Mouse (Mus musculus) adrenal gland, adult (tissue): ENCODE data around the gene Pip4k2b.

Experiments used
- DNase-seq, 2 experiments: peaks; one replicate each; pipeline ENCODE4 v3.0.0; 2022 to 2023; ENCODE audit warnings: low spot score in 1 of 2; ENCODE audit not compliant: inconsistent age in 2 of 2

Gene Pip4k2b

DNA sequence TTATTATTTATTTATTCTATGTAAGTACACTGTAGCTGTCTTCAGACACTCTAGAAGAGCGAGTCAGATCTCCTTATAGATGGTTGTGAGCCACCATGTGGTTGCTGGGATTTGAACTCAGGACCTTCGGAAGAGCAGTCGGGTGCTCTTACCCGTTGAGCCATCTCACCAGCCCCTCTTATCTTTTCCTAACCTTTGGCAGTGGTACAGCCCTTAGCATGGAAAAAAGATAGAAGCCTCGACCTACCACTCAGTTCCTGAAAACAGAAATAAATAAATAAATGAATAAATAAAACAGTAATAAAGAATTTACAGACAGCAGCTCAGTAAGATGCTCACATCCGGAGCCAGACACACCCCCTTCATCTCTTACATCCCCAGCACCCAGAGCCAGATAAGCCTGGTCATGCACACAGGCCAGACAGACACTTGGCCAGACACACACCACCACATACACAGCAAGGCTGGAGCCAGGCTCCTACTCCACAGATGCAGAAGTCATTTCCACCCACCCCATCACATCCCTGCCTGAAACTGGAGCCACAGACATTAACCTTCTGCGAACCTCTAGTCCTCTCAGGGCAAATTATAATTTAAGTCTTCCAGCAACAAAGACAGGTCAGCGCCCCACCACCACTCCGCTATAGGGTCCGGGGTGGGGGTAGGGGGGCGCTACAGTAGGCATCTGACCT, 47.2 kb downstream of the Pip4k2b start:
- no peak for DNase-seq

DNA sequence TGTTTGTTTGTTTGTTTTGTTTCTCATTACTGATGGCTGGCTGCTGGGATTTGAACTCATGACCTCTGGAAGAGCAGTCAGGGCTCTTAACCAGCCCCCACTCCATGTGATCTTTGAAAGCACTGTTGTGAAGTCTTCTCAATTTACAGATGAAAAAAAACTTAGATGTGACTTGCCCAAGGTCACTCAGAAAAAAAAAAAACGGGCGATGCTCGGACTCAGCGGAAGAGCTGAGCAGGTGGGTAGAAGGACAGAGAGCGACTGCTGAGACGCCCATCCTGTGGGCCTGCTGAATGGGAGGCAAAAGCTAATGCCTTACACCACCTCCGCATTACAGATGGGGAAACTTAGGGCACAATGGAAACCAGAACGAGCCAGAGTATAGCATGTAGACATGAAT, 47.8 kb downstream of the Pip4k2b start:
- DNase-seq = no peak

- DNase-seq = no peak
Measured at GRCm38 (mm10) chr11:97695712-97696401, 48.6 kb downstream of the Pip4k2b start.

DNA sequence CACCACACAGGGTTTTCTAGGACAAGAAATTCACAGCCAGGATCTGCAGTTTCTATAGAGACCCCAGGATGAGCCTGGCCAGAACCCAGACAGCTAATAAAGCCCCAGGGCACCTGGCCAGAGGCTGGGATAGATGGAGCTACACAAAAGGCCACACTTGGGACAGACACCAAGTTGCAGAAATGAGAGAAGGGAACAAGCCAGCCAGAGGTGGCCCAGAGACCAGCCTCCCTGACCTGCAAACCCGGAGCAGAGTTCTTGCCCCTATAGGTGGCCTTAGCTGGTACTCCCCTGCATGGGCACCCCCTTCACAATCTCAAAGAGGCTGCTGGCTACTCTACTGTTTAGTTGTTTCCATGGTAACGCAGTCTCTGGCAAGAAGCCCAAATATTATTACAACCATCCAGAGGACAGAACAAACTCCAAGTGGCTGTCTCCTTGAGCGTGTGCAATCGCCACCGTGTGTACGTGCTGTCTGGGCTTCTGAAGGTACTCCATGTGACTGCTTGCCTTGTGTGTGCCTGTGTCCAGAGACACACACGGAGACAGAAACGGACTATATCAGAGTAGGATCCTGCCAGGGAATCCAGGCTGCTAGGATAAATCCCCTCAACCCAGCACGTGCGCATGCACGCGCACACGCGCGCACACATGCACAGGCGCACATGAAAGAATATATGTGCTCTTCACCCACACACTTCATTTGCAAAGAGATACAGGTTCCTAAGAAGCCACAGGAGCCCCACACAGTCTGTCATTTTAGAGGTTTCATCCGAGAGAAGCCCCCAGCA, 49.4 kb downstream of the Pip4k2b start:
- DNase-seq = peak in 1 of 2 experiments; percentile 85

GRCm38 (mm10) chr11:97694435-97694834, 50.1 kb downstream of the Pip4k2b start:
- DNase-seq = no peak

GRCm38 (mm10) chr11:97689861-97690260, 54.6 kb downstream of the Pip4k2b start:
- DNase-seq = peak in 1 of 2 experiments; percentile 84

GRCm38 (mm10) chr11:97687061-97687460, 57.4 kb downstream of the Pip4k2b start:
- DNase-seq = peak; percentile 59 to 83

GRCm38 (mm10) chr11:97686322-97686908, 58.1 kb downstream of the Pip4k2b start:
- DNase-seq = peak; percentile 33 to 77

DNA sequence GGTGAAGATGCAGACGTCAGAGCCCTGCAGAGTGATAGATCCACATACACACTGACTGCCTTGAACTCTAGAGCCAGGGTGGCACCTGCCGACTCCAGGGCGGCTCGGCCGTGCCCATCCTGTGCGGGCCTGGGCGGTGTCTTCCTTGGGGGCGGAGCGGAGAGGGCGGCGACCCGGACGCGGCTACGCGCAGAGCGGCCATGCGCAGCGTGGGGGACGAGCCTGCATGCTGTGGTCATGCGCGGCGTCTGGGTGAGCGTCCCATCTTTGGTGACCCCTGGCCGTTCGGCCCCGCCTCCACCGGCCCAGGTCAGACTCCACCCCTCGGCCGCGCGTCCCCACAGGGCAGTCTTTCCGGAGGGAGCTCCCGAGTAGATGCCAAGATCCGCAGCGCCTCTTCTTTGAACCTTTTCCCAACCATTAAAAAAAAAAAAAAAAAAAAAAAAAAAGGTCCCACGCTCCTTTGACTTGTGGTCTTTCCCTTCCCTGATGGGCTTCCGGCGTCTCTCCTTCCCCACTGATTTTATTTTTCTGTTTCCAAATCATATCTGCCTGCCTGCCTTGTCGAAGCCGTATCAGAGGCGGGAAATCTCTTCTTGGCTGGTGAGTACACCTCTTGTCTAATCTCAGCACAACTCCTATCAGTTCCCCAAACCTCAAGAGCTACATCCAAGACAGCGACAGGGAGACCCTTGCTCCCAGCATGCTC, 58.7 kb downstream of the Pip4k2b start, which contains the start of gene Cisd3:
Gene Cisd3 (plus strand): TSS at position 214 of the 709 bp plus-strand sequence.
- peak; percentile 99 for DNase-seq

DNA sequence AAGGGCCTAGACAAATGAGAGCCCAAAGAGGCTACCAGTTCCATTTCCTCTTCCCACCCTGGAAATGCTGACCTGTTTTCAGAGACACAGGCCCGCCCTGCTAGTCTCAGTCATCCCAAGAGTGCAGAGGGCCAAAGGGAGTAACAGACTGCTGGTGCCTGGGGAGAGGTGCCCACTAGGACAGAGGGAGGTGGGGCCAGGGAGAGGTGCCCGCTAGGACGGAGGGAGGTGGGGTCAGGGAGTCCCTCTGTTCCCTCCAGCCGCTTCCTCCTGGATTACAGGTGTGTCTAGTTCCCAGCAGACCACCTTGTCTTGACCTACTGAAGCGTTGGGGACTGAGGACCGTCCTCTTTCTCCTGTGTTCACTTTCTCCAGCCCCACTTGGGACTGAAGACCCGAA, 59.7 kb downstream of the Pip4k2b start:
- DNase-seq = peak in 1 of 2 experiments; percentile 69

GRCm38 (mm10) chr11:97684063-97684680, 60.3 kb downstream of the Pip4k2b start:
- DNase-seq = no peak

DNA sequence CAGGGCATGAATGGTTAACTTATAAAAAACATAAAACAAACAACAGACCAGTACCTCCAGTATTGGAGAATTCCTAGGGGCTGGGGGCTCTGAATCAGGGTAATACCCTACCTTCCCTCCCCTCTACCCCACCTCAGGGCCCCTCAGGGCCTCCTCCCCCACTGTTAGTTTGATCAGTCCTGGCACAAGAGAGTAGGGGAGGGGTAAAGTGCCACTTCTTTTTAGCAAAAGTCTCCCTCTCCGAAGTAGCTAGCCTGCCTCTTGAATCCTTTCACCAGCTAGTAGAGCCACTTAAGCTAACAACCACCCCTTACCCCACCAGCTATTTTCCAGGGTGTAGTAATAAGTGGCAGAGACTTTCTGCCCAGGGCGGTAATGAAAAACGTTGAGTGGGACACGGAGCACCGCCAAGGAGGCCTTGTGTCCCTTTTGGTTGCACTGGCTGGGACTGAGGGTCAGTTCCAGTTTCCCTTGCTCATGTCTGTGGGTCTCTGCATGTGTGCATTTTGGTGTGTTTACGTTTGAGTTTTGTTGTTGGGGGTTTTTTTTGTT, 61.9 kb downstream of the Pip4k2b start:
- DNase-seq = no peak

GRCm38 (mm10) chr11:97680430-97680829, 64.1 kb downstream of the Pip4k2b start:
- DNase-seq = no peak

- no peak for DNase-seq
Measured at GRCm38 (mm10) chr11:97678301-97678700, 66.2 kb downstream of the Pip4k2b start.

- DNase-seq = no peak
Measured at GRCm38 (mm10) chr11:97677842-97678241, 66.7 kb downstream of the Pip4k2b start.

DNA sequence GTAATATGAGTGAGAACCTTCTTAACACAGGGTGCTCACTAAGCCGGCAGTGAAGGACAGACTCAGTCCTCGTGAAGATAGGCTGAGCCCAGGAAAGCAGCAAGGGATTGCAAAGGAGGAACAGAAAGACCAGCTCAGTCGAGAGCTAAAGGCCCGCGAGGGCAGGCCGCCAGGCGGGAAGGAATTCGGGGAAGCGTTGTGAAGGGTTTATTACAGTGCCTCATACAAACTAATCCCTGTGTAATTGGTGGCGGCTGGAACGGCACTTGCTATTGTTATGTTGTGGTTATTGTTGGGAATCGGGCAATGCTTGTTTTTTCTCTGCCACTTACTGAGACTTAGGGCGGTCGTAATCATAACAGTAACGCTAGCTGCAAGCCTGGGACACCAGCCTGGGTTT, 67.1 kb downstream of the Pip4k2b start:
- DNase-seq = no peak

DNA sequence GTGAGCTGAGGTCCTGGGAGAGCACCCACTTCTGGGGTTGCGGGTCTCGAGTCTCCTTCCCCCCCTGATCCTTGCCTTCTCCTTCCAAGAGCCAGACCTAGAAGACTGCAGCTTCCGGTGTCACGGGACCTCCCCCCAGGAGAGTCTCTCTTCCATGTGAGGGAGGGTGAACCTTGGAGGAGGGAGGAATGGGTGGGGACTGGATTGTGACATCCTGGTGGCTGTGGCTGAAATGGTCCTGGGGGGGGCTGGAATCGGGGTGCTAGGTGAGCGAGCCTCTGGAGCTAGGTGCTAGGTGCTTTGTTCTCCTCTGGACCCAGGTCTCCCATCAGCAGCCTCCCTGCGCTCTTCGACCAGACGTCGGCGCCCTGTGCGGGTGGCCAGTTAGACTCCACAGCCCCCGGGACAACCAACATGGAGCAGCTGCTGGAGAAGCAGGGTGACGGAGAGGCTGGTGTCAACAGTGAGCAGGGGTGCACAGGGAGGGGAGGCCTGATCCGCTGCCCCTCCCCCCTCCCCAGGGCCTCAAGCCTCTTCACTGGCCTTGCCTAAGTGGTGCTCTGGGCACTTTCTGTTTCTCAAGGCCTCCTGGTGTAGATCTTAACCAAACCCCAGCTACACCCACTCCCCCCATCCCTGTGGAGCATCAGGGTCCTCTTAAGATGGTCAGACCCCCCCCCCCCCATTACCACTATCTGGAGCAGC, 68.3 kb downstream of the Pip4k2b start:
- no peak for DNase-seq

DNA sequence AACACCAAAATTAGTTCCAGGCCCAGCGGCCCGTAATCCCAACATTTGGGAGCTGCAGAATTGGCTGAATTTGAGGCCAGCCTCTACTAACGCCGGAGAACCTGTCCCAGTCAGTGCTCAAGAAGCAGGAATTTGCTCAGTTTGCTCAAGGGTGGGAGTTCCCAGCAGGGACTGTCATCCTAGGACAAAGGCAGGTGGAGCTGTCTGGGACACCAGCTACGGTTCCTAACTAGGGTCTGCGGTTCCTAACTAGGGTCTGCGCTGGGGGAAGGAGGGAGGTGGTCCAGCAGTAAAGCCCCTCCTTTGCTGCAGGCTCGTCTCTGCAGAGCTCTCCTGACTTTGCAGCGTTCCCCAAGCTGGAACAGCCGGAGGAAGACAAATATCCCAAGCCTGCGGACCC, 71.4 kb downstream of the Pip4k2b start:
- DNase-seq = no peak

DNA sequence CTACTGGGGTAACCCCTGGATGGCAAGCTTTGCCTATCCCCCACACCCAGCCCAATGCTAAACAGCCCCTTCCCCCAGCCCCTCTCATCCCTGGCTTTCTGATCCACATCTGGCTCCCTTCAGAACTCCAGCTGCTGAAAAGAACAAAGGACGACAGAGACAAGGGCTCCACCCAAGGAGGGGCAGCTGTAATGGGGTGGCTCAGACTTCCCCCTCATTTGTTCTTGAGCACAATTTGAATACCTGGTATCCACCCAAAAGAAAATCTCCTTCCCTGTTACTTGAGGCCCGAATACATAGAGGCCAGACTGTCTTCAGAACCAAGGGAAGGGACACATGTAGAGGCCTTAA, 73.4 kb downstream of the Pip4k2b start:
- DNase-seq = no peak
